Mouse (Mus musculus): ENCODE results near the gene Mettl9.

- no peak for TF ChIP-seq CTCF (IDR thresholded peaks at IDR 0.05; ENCODE audit: insufficient read depth, low read length)
- no peak for TF ChIP-seq POLR2A (IDR thresholded peaks at IDR 0.05; ENCODE audit: borderline replicate concordance, extremely low read depth, low read depth, low read length)
Observed at GRCm38 (mm10) chr7:121043004-121043403, 8.8 kb downstream of the Mettl9 start.

Measured in lung, adult 2 months (tissue).